ENCODE assay signal across 21 mouse cellular contexts in the genomic region with DNA sequence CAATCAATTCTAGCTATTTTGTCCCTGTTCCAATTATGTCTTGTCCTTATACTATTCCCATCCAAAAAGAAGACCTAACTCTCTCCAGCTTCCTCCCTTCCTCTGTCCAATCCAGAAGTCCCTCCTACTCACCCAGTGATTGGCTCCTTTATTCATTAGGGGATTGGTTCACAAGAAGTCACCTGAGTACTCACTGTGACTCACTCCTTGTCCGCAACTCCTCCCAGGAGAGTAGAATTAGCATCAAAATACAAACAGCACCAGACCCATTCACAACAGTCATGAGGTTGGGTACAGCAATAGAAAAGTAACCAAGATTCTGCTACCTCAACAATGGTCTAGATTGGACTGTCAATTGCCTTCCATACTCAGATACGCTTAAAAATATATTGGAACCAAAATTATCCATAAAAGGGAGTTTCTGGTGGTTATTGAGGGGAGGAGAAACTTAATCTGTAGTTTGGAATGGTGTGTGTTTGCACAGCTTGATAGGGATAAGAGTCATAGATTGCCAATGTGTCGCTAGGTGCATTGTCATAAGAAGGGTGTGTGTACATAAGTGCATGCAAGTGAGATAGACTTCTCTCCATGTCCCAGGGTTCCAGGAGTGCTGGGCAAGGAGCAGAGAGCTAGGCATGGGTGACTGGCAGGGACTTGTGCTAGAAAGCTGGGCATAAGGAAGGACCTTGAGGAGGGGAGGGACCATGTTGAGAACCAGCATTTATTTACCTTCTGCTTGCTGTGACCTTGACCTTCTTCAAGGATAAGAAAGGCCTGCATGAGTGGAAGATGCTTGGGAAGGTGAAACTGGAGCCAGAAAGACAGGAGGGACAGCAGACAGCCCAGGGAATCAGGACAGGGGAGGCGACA.
"Had no signal": no experiment of that assay in that cellular context is flagged by ENCODE, and none has a peak within 500 bp of the region (broad histone marks: within the 10 kb centered on the region; RNA-seq: fewer than 3 reads in every experiment).

No protein-coding gene starts in this region.

- H3K27me3 ChIP-seq: limb, embryonic 12.5 days; limb, embryonic 15.5 days; lung, embryonic 15.5 days; megakaryocyte, embryonic 14.5 days; midbrain, embryonic 13.5 days; neural tube, embryonic 13.5 days had no signal

- ATAC-seq: intestine, postnatal 0 days; midbrain, embryonic 13.5 days; midbrain, embryonic 16.5 days had no signal

- H3K9me3 ChIP-seq: limb, embryonic 12.5 days; limb, embryonic 15.5 days; lung, embryonic 15.5 days; midbrain, embryonic 10.5 days; midbrain, embryonic 13.5 days; neural tube, embryonic 13.5 days had no signal

- H3K4me3 ChIP-seq: limb, embryonic 12.5 days; limb, embryonic 15.5 days; lung, embryonic 15.5 days; megakaryocyte, embryonic 14.5 days; midbrain, embryonic 10.5 days; midbrain, embryonic 13.5 days; myocyte; neural tube, embryonic 13.5 days had no signal

- H3K27ac ChIP-seq: limb, embryonic 12.5 days; limb, embryonic 15.5 days; liver, embryonic 14.5 days; lung, embryonic 15.5 days; midbrain, embryonic 10.5 days; midbrain, embryonic 13.5 days; neural tube, embryonic 13.5 days had no signal

- H3K9ac ChIP-seq: limb, embryonic 12.5 days; limb, embryonic 15.5 days; liver, embryonic 14.5 days; lung, embryonic 15.5 days; midbrain, embryonic 13.5 days; neural tube, embryonic 13.5 days had no signal

- H3K4me1 ChIP-seq: limb, embryonic 12.5 days; limb, embryonic 15.5 days; lung, embryonic 15.5 days; megakaryocyte, embryonic 14.5 days; midbrain, embryonic 10.5 days; midbrain, embryonic 13.5 days; neural tube, embryonic 13.5 days had no signal

- H3K4me2 ChIP-seq: limb, embryonic 12.5 days; limb, embryonic 15.5 days; liver, embryonic 11.5 days; lung, embryonic 15.5 days; midbrain, embryonic 13.5 days; neural tube, embryonic 13.5 days had no signal

- H3K36me3 ChIP-seq: limb, embryonic 12.5 days; limb, embryonic 15.5 days; lung, embryonic 15.5 days; midbrain, embryonic 10.5 days; midbrain, embryonic 13.5 days; neural tube, embryonic 13.5 days had no signal

- DNase-seq: kidney, adult 2 months; kidney, postnatal 10 days; kidney, postnatal 4 days; left cerebral cortex, postnatal 4 days; lung, adult 18-20 months; lung, postnatal 10 days; lung, postnatal 36 days; retina, postnatal 1 day; thymus, postnatal 25 days had no signal
